ENCODE assay signal across 8 mouse cellular contexts in the genomic region with DNA sequence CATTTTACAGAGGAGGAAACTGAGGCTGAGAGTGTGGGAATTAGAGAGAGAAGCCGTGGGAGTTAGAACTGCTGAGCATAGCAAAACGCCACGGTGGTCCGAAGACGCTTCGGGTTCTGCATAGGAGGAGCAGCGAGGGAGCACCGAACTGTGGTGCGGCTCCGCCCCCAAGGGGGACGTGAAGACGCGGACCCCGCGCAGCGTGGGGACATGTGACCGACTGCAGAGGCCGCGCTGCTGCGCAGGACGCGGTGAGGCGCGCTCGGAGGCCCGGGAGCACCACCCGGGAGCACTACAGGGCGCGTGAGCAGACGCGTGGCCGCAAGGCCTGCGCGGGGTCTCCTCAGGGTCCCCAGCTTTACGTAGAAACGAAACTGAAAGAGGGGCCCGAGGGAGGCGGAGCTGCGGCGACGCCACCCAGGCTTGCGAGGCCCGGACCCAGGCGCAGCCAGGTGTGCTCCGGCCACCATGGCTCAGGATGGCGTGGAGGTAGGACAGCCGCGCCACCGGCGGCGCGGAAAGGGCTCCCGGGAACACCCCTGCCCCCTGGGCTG. TPM values are rescaled to one million over a fixed set of nuclear protein-coding genes. Genes with fewer than 3 reads are reported as not detected.
DNase-seq lines count a peak whose midpoint lies in the region; ATAC-seq lines count a peak whose summit lies in the region.

A gene (plus strand): TSS at position 195 of the 554 bp plus-strand sequence.

- ATAC-seq in intestine, embryonic 14.5 days (replicated peaks; ENCODE audit: low FRiP score, low TSS enrichment, low read depth) = peak; percentile 63
- ATAC-seq in megakaryocyte-erythroid progenitor cell, adult 5-6 weeks (replicated peaks; ENCODE audit: low FRiP score, low TSS enrichment, poor library complexity, severe bottlenecking) = 0 out of 2 replicates have a peak, but pooled peaks have one; percentile 32
- peak; percentile 50; the same call in 1 of the 2 replicates for ATAC-seq in stomach, embryonic 14.5 days (ENCODE audit: insufficient number of reproducible peaks, insufficient read depth, low FRiP score, low read depth)

- 8% methylated on average over 47 of the region's 53 CpGs for WGBS in intestine, embryonic 14.5 days
- WGBS in stomach, embryonic 14.5 days = 7% methylated on average over 50 of the region's 53 CpGs

- H3K9me3 ChIP-seq in intestine, embryonic 14.5 days (ENCODE audit: control insufficient read depth, low read length) = no peaks in the 10 kb centered on the region
- H3K9me3 ChIP-seq in stomach, embryonic 14.5 days (ENCODE audit: control insufficient read depth, low read depth, low read length) = no peaks in the 10 kb centered on the region

- intact Hi-C loops in left cerebral cortex, postnatal 4 days (cut with DNase I) = no loop called here

- no peaks in the 10 kb centered on the region for H3K4me1 ChIP-seq in intestine, embryonic 14.5 days (replicated peaks; ENCODE audit: control insufficient read depth, insufficient read depth, low read length)
- H3K4me1 ChIP-seq in stomach, embryonic 14.5 days (ENCODE audit: control insufficient read depth, insufficient read depth, low read length) = no peaks in the 10 kb centered on the region

- H3K36me3 ChIP-seq in intestine, embryonic 14.5 days (ENCODE audit: control insufficient read depth, insufficient read depth, low read length) = no peaks in the 10 kb centered on the region; the same call in 1 of the 2 replicates
- H3K36me3 ChIP-seq in stomach, embryonic 14.5 days (ENCODE audit: control insufficient read depth, insufficient read depth, low read length) = no peaks in the 10 kb centered on the region

- H3K4me2 ChIP-seq in intestine, embryonic 14.5 days (ENCODE audit: low read length) = peak within 1 kb of the TSS; percentile 64
- peak within 1 kb of the TSS; percentile 72 for H3K4me2 ChIP-seq in stomach, embryonic 14.5 days (replicated peaks; ENCODE audit: low read depth, low read length)

- no peak within 1 kb of the TSS for H3K27ac ChIP-seq in intestine, embryonic 14.5 days (ENCODE audit: low read depth)
- no peak within 1 kb of the TSS for H3K27ac ChIP-seq in stomach, embryonic 14.5 days (ENCODE audit: low read length)

- H3K27me3 ChIP-seq in intestine, embryonic 14.5 days (replicated peaks; ENCODE audit: control insufficient read depth, insufficient read depth, low read length) = peaks cover 35% of the 10 kb centered on the region
- H3K27me3 ChIP-seq in stomach, embryonic 14.5 days (ENCODE audit: control insufficient read depth, insufficient read depth, low read length) = peaks cover 13% of the 10 kb centered on the region; the same call in 1 of the 2 replicates

- H3K4me3 ChIP-seq in intestine, embryonic 14.5 days (ENCODE audit: low read depth, low read length) = peak within 1 kb of the TSS; percentile 44
- peak within 1 kb of the TSS; percentile 52 for H3K4me3 ChIP-seq in stomach, embryonic 14.5 days (ENCODE audit: low read depth, low read length)

- peak within 1 kb of the TSS; percentile 42 for H3K9ac ChIP-seq in intestine, embryonic 14.5 days (ENCODE audit: low read length)
- peak within 1 kb of the TSS; percentile 46; the same call in 1 of the 2 replicates for H3K9ac ChIP-seq in stomach, embryonic 14.5 days (replicated peaks; ENCODE audit: low read depth, low read length)

- peak; percentile 75 for DNase-seq in layer of hippocampus, adult 11-12 months (ENCODE audit: low spot score)
- DNase-seq in layer of hippocampus, adult 9-10 months (ENCODE audit: low spot score) = no peak
- peak; percentile 82 for DNase-seq in cerebellum, adult 11-12 months
- DNase-seq in frontal cortex, postnatal 25 days (ENCODE audit: low spot score in 2 of 2) = peak; percentile 55 to 59
- peak; percentile 69 for DNase-seq in intestine, embryonic 14.5 days (ENCODE audit: low spot score)
- DNase-seq in left cerebral cortex, postnatal 4 days = peak; percentile 32

RNA-seq across cellular contexts. Expression of the gene that starts here (rescaled TPM):
- 11.1 and 14.1 TPM in 2 replicates for polyA plus RNA-seq in intestine, embryonic 14.5 days (2014; fragmentation: Nextera tagmentation; extraction: Ambion mirVana)
- total RNA-seq in left cerebral cortex, postnatal 4 days (2021) = 10 to 100 TPM; 33.3 to 42.2 TPM
- total RNA-seq in megakaryocyte-erythroid progenitor cell, adult 5-6 weeks (2014; fragmentation: Nextera tagmentation) = 37.9 and 44.3 TPM in 2 replicates
- total RNA-seq in megakaryocyte-erythroid progenitor cell, adult 5-6 weeks (2017) = 11.9 and 24.0 TPM in 2 replicates
- polyA plus RNA-seq in stomach, embryonic 14.5 days (2014; fragmentation: Nextera tagmentation; extraction: Ambion mirVana) = 11.9 and 12.6 TPM in 2 replicates
